Mouse (Mus musculus): Measurements from ENCODE around the gene Mbd3. TPM values are rescaled to one million over a fixed set of nuclear protein-coding genes. Genes with fewer than 3 reads are reported as not detected.

Mbd3 gene
- polyA plus RNA-seq, 1 experiment from 2014 or later, result 346 TPM

- no peak for DNase-seq (ENCODE audit: extremely low spot score, low spot score)
- Histone ChIP-seq H3K27ac (peak overlapping the region; percentile 99), H3K9me3 (peaks cover 4% of the 10 kb centered on the region; the same call in 1 of the 2 replicates), H3K4me1 (peaks cover 50% of the 10 kb centered on the region), H3K4me3 (peak overlapping the region; percentile 78), H3K27me3 (ENCODE audit: poor library complexity, severe bottlenecking) (no peaks in the 10 kb centered on the region), H3K36me3 (replicated peaks) (peaks cover 62% of the 10 kb centered on the region)
- WGBS, result 84% methylated on average over 4 of the region's 4 CpGs
Measured at GRCm38 (mm10) chr10:80400704-80401161, 1.4 kb upstream of the Mbd3 start.

GRCm38 (mm10) chr10:80399973-80400703, 788 bp upstream of the Mbd3 start:
- Histone ChIP-seq H3K36me3 (replicated peaks) (peaks cover 68% of the 10 kb centered on the region), H3K27me3 (ENCODE audit: poor library complexity, severe bottlenecking) (no peaks in the 10 kb centered on the region), H3K9me3 (peaks cover 4% of the 10 kb centered on the region; the same call in 1 of the 2 replicates), H3K4me3 (peak overlapping the region; percentile 78), H3K27ac (peak overlapping the region; percentile 99), H3K4me1 (peaks cover 45% of the 10 kb centered on the region)
- no peak for DNase-seq (ENCODE audit: extremely low spot score, low spot score)
- 17% methylated on average over 17 of the region's 17 CpGs for WGBS

GRCm38 (mm10) chr10:80398719-80399190, 595 bp downstream of the Mbd3 start:
- Histone ChIP-seq H3K9me3 (peaks cover 4% of the 10 kb centered on the region; the same call in 1 of the 2 replicates), H3K4me3 (peak overlapping the region; percentile 78), H3K4me1 (peaks cover 43% of the 10 kb centered on the region), H3K27ac (peak overlapping the region; percentile 99), H3K27me3 (ENCODE audit: poor library complexity, severe bottlenecking) (no peaks in the 10 kb centered on the region), H3K36me3 (replicated peaks) (peaks cover 71% of the 10 kb centered on the region)
- under 1% methylated on average over 58 of the region's 59 CpGs for WGBS
- DNase-seq (ENCODE audit: extremely low spot score, low spot score), result peak; percentile 99

GRCm38 (mm10) chr10:80398174-80398535, 1.2 kb downstream of the Mbd3 start:
- Histone ChIP-seq H3K36me3 (replicated peaks) (peaks cover 71% of the 10 kb centered on the region), H3K27ac (peak overlapping the region; percentile 99), H3K27me3 (ENCODE audit: poor library complexity, severe bottlenecking) (no peaks in the 10 kb centered on the region), H3K4me1 (peaks cover 43% of the 10 kb centered on the region), H3K4me3 (peak overlapping the region; percentile 78), H3K9me3 (no peaks in the 10 kb centered on the region)
- 0% methylated on average over 1 of the region's 1 CpGs for WGBS
- DNase-seq (ENCODE audit: extremely low spot score, low spot score), result no peak

- 64% methylated on average over 8 of the region's 8 CpGs for WGBS
- Histone ChIP-seq H3K27me3 (ENCODE audit: poor library complexity, severe bottlenecking) (no peaks in the 10 kb centered on the region), H3K9me3 (no peaks in the 10 kb centered on the region), H3K4me1 (peaks cover 44% of the 10 kb centered on the region), H3K36me3 (replicated peaks) (peaks cover 71% of the 10 kb centered on the region), H3K4me3 (peak overlapping the region; percentile 78), H3K27ac (peak overlapping the region; percentile 99)
- no peak for DNase-seq (ENCODE audit: extremely low spot score, low spot score)
Measured at GRCm38 (mm10) chr10:80397524-80398173, 1.7 kb downstream of the Mbd3 start.

GRCm38 (mm10) chr10:80396822-80397523, 2.4 kb downstream of the Mbd3 start:
- H3K27ac ChIP-seq, result peak overlapping the region; percentile 99
- 89% methylated on average over 11 of the region's 11 CpGs for WGBS

GRCm38 (mm10) chr10:80395025-80395627, 4.2 kb downstream of the Mbd3 start:
- 97% methylated on average over 35 of the region's 35 CpGs for WGBS
- no peaks in the 10 kb centered on the region for H3K9me3 ChIP-seq
- no peaks in the 10 kb centered on the region for H3K27me3 ChIP-seq (ENCODE audit: poor library complexity, severe bottlenecking)
- H3K27ac ChIP-seq, result no peak overlapping the region
- peaks cover 75% of the 10 kb centered on the region for H3K36me3 ChIP-seq (replicated peaks)
- no peak for DNase-seq (ENCODE audit: extremely low spot score, low spot score)
- 0 out of 2 replicates have a peak overlapping the region, but pooled peaks have one; percentile 9 for H3K4me3 ChIP-seq
- H3K4me1 ChIP-seq, result peaks cover 34% of the 10 kb centered on the region

More at GRCm38 (mm10) chr10:80396822-80397523, 2.4 kb downstream of the Mbd3 start:
- no peak for DNase-seq (ENCODE audit: extremely low spot score, low spot score)
- Histone ChIP-seq H3K4me1 (peaks cover 46% of the 10 kb centered on the region), H3K9me3 (no peaks in the 10 kb centered on the region), H3K4me3 (peak overlapping the region; percentile 78), H3K27me3 (ENCODE audit: poor library complexity, severe bottlenecking) (no peaks in the 10 kb centered on the region), H3K36me3 (replicated peaks) (peaks cover 71% of the 10 kb centered on the region)

- Histone ChIP-seq H3K4me1 (peaks cover 32% of the 10 kb centered on the region), H3K9me3 (no peaks in the 10 kb centered on the region), H3K27me3 (ENCODE audit: poor library complexity, severe bottlenecking) (no peaks in the 10 kb centered on the region), H3K36me3 (replicated peaks) (peaks cover 84% of the 10 kb centered on the region), H3K4me3 (no peak overlapping the region), H3K27ac (no peak overlapping the region)
- DNase-seq (ENCODE audit: extremely low spot score, low spot score), result no peak
- WGBS, result 95% methylated on average over 5 of the region's 5 CpGs
Measured at GRCm38 (mm10) chr10:80392687-80393086, 6.7 kb downstream of the Mbd3 start.

- Histone ChIP-seq H3K9me3 (no peaks in the 10 kb centered on the region), H3K27ac (no peak overlapping the region), H3K27me3 (ENCODE audit: poor library complexity, severe bottlenecking) (no peaks in the 10 kb centered on the region), H3K4me1 (peaks cover 29% of the 10 kb centered on the region), H3K4me3 (no peak overlapping the region), H3K36me3 (replicated peaks) (peaks cover 64% of the 10 kb centered on the region)
- DNase-seq (ENCODE audit: extremely low spot score, low spot score), result no peak
- 93% methylated on average over 9 of the region's 9 CpGs for WGBS
Measured at GRCm38 (mm10) chr10:80390697-80391096, 8.7 kb downstream of the Mbd3 start.

- Histone ChIP-seq H3K4me3 (peak overlapping the region; percentile 95; the same call in 1 of the 2 replicates), H3K4me1 (peaks cover 41% of the 10 kb centered on the region), H3K27me3 (ENCODE audit: poor library complexity, severe bottlenecking) (no peaks in the 10 kb centered on the region), H3K9me3 (no peaks in the 10 kb centered on the region), H3K36me3 (replicated peaks) (peaks cover 62% of the 10 kb centered on the region), H3K27ac (no peak overlapping the region)
- no peak for DNase-seq (ENCODE audit: extremely low spot score, low spot score)
- WGBS, result 82% methylated on average over 4 of the region's 4 CpGs
Measured at GRCm38 (mm10) chr10:80389185-80389708, 10.1 kb downstream of the Mbd3 start.

GRCm38 (mm10) chr10:80388731-80389130, 10.6 kb downstream of the Mbd3 start:
- DNase-seq (ENCODE audit: extremely low spot score, low spot score), result no peak
- WGBS, result 33% methylated on average over 2 of the region's 2 CpGs
- peak overlapping the region; percentile 95 for H3K4me3 ChIP-seq
- peak overlapping the region; percentile 95; the same call in 1 of the 2 replicates for H3K27ac ChIP-seq
- no peaks in the 10 kb centered on the region for H3K9me3 ChIP-seq
- peaks cover 46% of the 10 kb centered on the region for H3K4me1 ChIP-seq
- no peaks in the 10 kb centered on the region for H3K27me3 ChIP-seq (ENCODE audit: poor library complexity, severe bottlenecking)
- H3K36me3 ChIP-seq (replicated peaks), result peaks cover 62% of the 10 kb centered on the region

- WGBS, result 2% methylated on average over 50 of the region's 61 CpGs
- peak; percentile 88 for DNase-seq (ENCODE audit: extremely low spot score, low spot score)
- peaks cover 53% of the 10 kb centered on the region for H3K4me1 ChIP-seq
- H3K9me3 ChIP-seq, result no peaks in the 10 kb centered on the region
- no peaks in the 10 kb centered on the region for H3K27me3 ChIP-seq (ENCODE audit: poor library complexity, severe bottlenecking)
- peak within 1 kb of the TSS; percentile 95 for H3K27ac ChIP-seq
- peaks cover 62% of the 10 kb centered on the region for H3K36me3 ChIP-seq (replicated peaks)
- H3K4me3 ChIP-seq, result peak within 1 kb of the TSS; percentile 95
Measured at GRCm38 (mm10) chr10:80387522-80387959, 11.8 kb downstream of the Mbd3 start, which contains the start of gene Mex3d. Gene Mex3d (minus strand): TSS chr10:80387659.

Data from forebrain, embryonic 10.5 days (tissue).